In genomic region chr6:38910828-38911559, GRCm38 (mm10) we compare ENCODE assay signal across 8 mouse cellular contexts. TPM values are rescaled to one million over a fixed set of nuclear protein-coding genes. Genes with fewer than 3 reads are reported as not detected.
A peak's percentile ranks its signal among the peaks of the same experiment; 100 is the strongest.
DNase-seq lines count a peak whose midpoint lies in the region; ATAC-seq lines count a peak whose summit lies in the region.

No protein-coding gene starts in this region.

- no peak overlapping the region for H3K4me2 ChIP-seq in heart, embryonic 14.5 days (ENCODE audit: low read length)
- no peak overlapping the region for H3K4me2 ChIP-seq in lung, embryonic 15.5 days

- H3K27me3 ChIP-seq in embryonic facial prominence, embryonic 10.5 days (replicated peaks; ENCODE audit: low read depth, poor library complexity, severe bottlenecking): no peaks in the 10 kb centered on the region
- H3K27me3 ChIP-seq in heart, embryonic 14.5 days (ENCODE audit: control insufficient read depth, insufficient read depth, low read length): no peaks in the 10 kb centered on the region
- H3K27me3 ChIP-seq in lung, embryonic 15.5 days: no peaks in the 10 kb centered on the region

- peak; percentile 29 to 45 for DNase-seq in frontal cortex, postnatal 25 days (ENCODE audit: low spot score in 2 of 2)
- DNase-seq in frontal cortex, postnatal 10 days (ENCODE audit: low spot score in 2 of 2): no peak
- DNase-seq in adrenal gland, postnatal 10 days: peak; percentile 79
- peak; percentile 66 for DNase-seq in embryonic facial prominence, embryonic 10.5 days (ENCODE audit: low spot score)
- peak; percentile 51 for DNase-seq in large intestine, adult 2 months (ENCODE audit: low read depth, low spot score)
- peak; percentile 79 to 87 for DNase-seq in spleen, postnatal 10 days (ENCODE audit: low spot score in 2 of 2)

- 64% methylated on average over 3 of the region's 3 CpGs for WGBS in embryonic facial prominence, embryonic 10.5 days
- 17% methylated on average over 3 of the region's 3 CpGs for WGBS in heart, embryonic 14.5 days
- WGBS in large intestine, adult 2 months: 58% methylated on average over 3 of the region's 3 CpGs
- WGBS in lung, embryonic 15.5 days: 34% methylated on average over 3 of the region's 3 CpGs

- H3K27ac ChIP-seq in embryonic facial prominence, embryonic 10.5 days (replicated peaks): peak overlapping the region; percentile 51; the same call in 1 of the 2 replicates
- H3K27ac ChIP-seq in heart, embryonic 14.5 days (replicated peaks in 1 of 2; ENCODE audit: control insufficient read depth in 1 of 2, insufficient read depth in 1 of 2, low read depth in 2 of 2, low read length in 2 of 2): peak overlapping the region in 1 of 2 experiments; percentile 41; a peak in 1 of 4 replicates
- H3K27ac ChIP-seq in lung, embryonic 15.5 days: no peak overlapping the region

- no peaks in the 10 kb centered on the region for H3K36me3 ChIP-seq in embryonic facial prominence, embryonic 10.5 days (replicated peaks)
- H3K36me3 ChIP-seq in heart, embryonic 14.5 days (ENCODE audit: control insufficient read depth, insufficient read depth, low read length): no peaks in the 10 kb centered on the region
- no peaks in the 10 kb centered on the region for H3K36me3 ChIP-seq in lung, embryonic 15.5 days

- H3K4me1 ChIP-seq in embryonic facial prominence, embryonic 10.5 days: 0 out of 2 replicates have a peak, but pooled peaks cover 3% of the 10 kb centered on the region
- H3K4me1 ChIP-seq in heart, embryonic 14.5 days (ENCODE audit: control insufficient read depth in 2 of 2, insufficient read depth in 2 of 2, low read length in 2 of 2): peaks cover 12 to 20% of the 10 kb centered on the region in 2 experiments
- H3K4me1 ChIP-seq in lung, embryonic 15.5 days: peaks cover 15% of the 10 kb centered on the region

- H3K4me3 ChIP-seq in embryonic facial prominence, embryonic 10.5 days: no peak overlapping the region
- H3K4me3 ChIP-seq in heart, embryonic 14.5 days (ENCODE audit: control insufficient read depth in 1 of 2, insufficient read depth in 1 of 2, low read depth in 1 of 2, low read length in 2 of 2): no peak overlapping the region
- H3K4me3 ChIP-seq in lung, embryonic 15.5 days: no peak overlapping the region

- peak; percentile 29; the same call in 1 of the 2 replicates for ATAC-seq in heart, embryonic 14.5 days (ENCODE audit: insufficient number of reproducible peaks, insufficient read depth, low FRiP score, low read depth)
- peak; percentile 39; the same call in 1 of the 2 replicates for ATAC-seq in lung, embryonic 15.5 days (ENCODE audit: borderline replicate concordance, extremely low read depth, low FRiP score, low TSS enrichment)

- no peaks in the 10 kb centered on the region for H3K9me3 ChIP-seq in embryonic facial prominence, embryonic 10.5 days
- no peaks in the 10 kb centered on the region for H3K9me3 ChIP-seq in heart, embryonic 14.5 days (ENCODE audit: control insufficient read depth, low read length)
- no peaks in the 10 kb centered on the region for H3K9me3 ChIP-seq in lung, embryonic 15.5 days

- H3K9ac ChIP-seq in heart, embryonic 14.5 days (ENCODE audit: low read length): no peak overlapping the region
- no peak overlapping the region for H3K9ac ChIP-seq in lung, embryonic 15.5 days

RNA-seq across cellular contexts. Expression of gene Hipk2, which starts 35.0 kb away (rescaled TPM):
- total RNA-seq in adrenal gland, postnatal 10 days (2021): 10 to 100 TPM; 72.8 to 88.4 TPM
- 24.5 and 26.1 TPM in 2 replicates for polyA plus RNA-seq in embryonic facial prominence, embryonic 10.5 days (2016; fragmentation: Nextera tagmentation; extraction: Ambion mirVana)
- 11.0 and 11.2 TPM in 2 replicates for polyA plus RNA-seq in heart, embryonic 14.5 days (2014; fragmentation: Nextera tagmentation; extraction: Ambion mirVana)
- 12.3 and 30.1 TPM in 2 replicates for polyA plus RNA-seq in large intestine, adult 2 months (2012; rRNA removed)
- polyA plus RNA-seq in lung, embryonic 15.5 days (2015; fragmentation: Nextera tagmentation; extraction: Ambion mirVana): 18.0 and 21.8 TPM in 2 replicates

RNA-seq across cellular contexts. Expression of gene Tbxas1, which starts 35.8 kb away (rescaled TPM):
- 1 to 10 TPM; 3.1 to 3.7 TPM for total RNA-seq in adrenal gland, postnatal 10 days (2021)
- 0.88 and 1.8 TPM in 2 replicates for polyA plus RNA-seq in embryonic facial prominence, embryonic 10.5 days (2016; fragmentation: Nextera tagmentation; extraction: Ambion mirVana)
- polyA plus RNA-seq in heart, embryonic 14.5 days (2014; fragmentation: Nextera tagmentation; extraction: Ambion mirVana): 1.2 and 1.5 TPM in 2 replicates
- polyA plus RNA-seq in large intestine, adult 2 months (2012; rRNA removed): 3.0 and 4.7 TPM in 2 replicates
- polyA plus RNA-seq in lung, embryonic 15.5 days (2015; fragmentation: Nextera tagmentation; extraction: Ambion mirVana): 2.5 and 3.4 TPM in 2 replicates

Comparison
In these comparisons a context has a peak if more than half of its experiments do, and no peak if none do; other contexts are left out.
1. DNase-seq: peak in frontal cortex, postnatal 25 days (2 of 2), adrenal gland, postnatal 10 days (single experiment), embryonic facial prominence, embryonic 10.5 days (single experiment), large intestine, adult 2 months (single experiment) and spleen, postnatal 10 days (2 of 2); none in frontal cortex, postnatal 10 days (0 of 2).